Mouse (Mus musculus) myocyte (in vitro differentiated cells): ENCODE measurements around the gene Vdr.

ENCODE experiments used
- MYOD1 ChIP-seq, 3 experiments: IDR thresholded peaks; one replicate each; pipeline ENCODE4 v1.6.1; 2011; ENCODE audit warnings: control low read depth in 2 of 3, low read depth in 2 of 3, mild to moderate bottlenecking in 2 of 3, moderate library complexity in 1 of 3; ENCODE audit not compliant: insufficient read length in 2 of 3, control insufficient read depth in 1 of 3
- MYOG ChIP-seq, 3 experiments: IDR thresholded peaks; one replicate each; pipeline ENCODE4 v1.6.1; 2011; ENCODE audit warnings: control low read depth in 2 of 3, low read depth in 2 of 3, mild to moderate bottlenecking in 2 of 3; ENCODE audit not compliant: insufficient read length in 2 of 3, control insufficient read depth in 1 of 3, insufficient read depth in 1 of 3
- POLR2A ChIP-seq: IDR thresholded peaks from one replicate; pipeline ENCODE4 v1.6.1; 2011; ENCODE audit warnings: low read depth, mild to moderate bottlenecking, control low read depth, moderate library complexity; ENCODE audit not compliant: insufficient read length
- TCF12 ChIP-seq: IDR thresholded peaks from one replicate; pipeline ENCODE4 v1.6.1; 2011; ENCODE audit warnings: mild to moderate bottlenecking, control low read depth; ENCODE audit not compliant: poor library complexity, insufficient read depth, severe bottlenecking

- TF ChIP-seq POLR2A (no peak), MYOG (IDR thresholded peaks at IDR 0.05; ENCODE audit: control insufficient read depth in 1 of 3, insufficient read depth in 1 of 3, insufficient read length in 2 of 3, low read depth in 2 of 3) (no peak), TCF12 (no peak), MYOD1 (IDR thresholded peaks at IDR 0.05; ENCODE audit: control insufficient read depth in 1 of 3, insufficient read length in 2 of 3, low read depth in 2 of 3) (no peak)
Measured at GRCm38 (mm10) chr15:97841383-97841782, 69.0 kb downstream of the Vdr start.
